Mouse (Mus musculus): Measurements from ENCODE around the gene Csrp2. TPM values are rescaled to one million over a fixed set of nuclear protein-coding genes. Genes with fewer than 3 reads are reported as not detected.

The Csrp2 gene
- polyA plus RNA-seq, 1 experiment from 2014 or later: 92.4 TPM

DNA sequence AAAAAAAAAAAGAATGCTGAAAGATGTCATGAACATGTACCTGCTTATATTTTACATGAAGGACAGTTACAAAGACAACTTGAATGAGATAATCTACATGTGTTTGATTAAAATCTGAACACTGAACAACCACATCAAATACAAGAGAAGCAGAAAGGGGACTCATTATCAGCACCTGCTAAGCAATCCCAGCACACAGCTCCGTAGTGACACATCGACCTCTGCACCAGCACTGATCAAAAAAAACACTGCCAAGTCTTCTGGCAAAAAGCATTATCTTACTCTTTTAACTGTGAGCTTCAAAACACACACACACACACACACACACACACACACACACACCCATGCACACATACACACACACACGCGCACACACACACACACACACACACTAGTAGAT lies 32.2 kb downstream of the Csrp2 start:
- ATAC-seq (ENCODE audit: low FRiP score, low TSS enrichment) (no peak), DNase-seq (no peak)
- no peak overlapping the region for H3K27ac ChIP-seq (replicated peaks; ENCODE audit: low read depth, low read length)
- H3K9me3 ChIP-seq (ENCODE audit: control insufficient read depth, low read length): no peaks in the 10 kb centered on the region
- H3K4me2 ChIP-seq (ENCODE audit: low read length): no peak overlapping the region
- H3K4me3 ChIP-seq (replicated peaks; ENCODE audit: low read depth, low read length): no peak overlapping the region
- WGBS: 84% methylated on average over 4 of the region's 4 CpGs
- no peak overlapping the region for H3K9ac ChIP-seq (replicated peaks; ENCODE audit: low read length)
- H3K36me3 ChIP-seq (ENCODE audit: control insufficient read depth, insufficient read depth, low read length): peaks cover 48% of the 10 kb centered on the region
- no peaks in the 10 kb centered on the region for H3K27me3 ChIP-seq (ENCODE audit: control insufficient read depth, insufficient read depth, low read length)
- no peaks in the 10 kb centered on the region for H3K4me1 ChIP-seq (ENCODE audit: control insufficient read depth, insufficient read depth, low read length)

DNA sequence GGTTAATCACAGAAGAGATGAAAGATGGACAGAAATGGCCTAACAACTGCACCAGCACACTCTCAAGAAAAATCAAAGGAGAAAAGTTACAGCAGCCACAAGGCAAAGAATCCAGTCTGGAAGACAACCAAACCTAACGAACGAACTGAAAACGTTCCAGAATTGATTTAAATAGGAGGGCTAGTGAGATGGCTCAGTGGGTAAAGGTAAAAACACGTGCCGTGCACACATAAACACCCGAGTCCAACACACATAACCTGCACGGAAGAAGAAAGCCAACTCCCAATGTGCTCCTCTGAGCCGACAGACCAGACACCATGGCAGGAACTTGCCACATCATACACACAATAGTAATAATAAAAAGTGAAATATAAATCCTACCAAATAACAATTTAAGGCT lies 32.7 kb downstream of the Csrp2 start:
- Histone ChIP-seq H3K4me2 (ENCODE audit: low read length) (no peak overlapping the region), H3K9me3 (ENCODE audit: control insufficient read depth, low read length) (no peaks in the 10 kb centered on the region), H3K4me3 (replicated peaks; ENCODE audit: low read depth, low read length) (no peak overlapping the region), H3K27me3 (ENCODE audit: control insufficient read depth, insufficient read depth, low read length) (no peaks in the 10 kb centered on the region), H3K36me3 (ENCODE audit: control insufficient read depth, insufficient read depth, low read length) (peaks cover 44% of the 10 kb centered on the region), H3K4me1 (ENCODE audit: control insufficient read depth, insufficient read depth, low read length) (no peaks in the 10 kb centered on the region), H3K27ac (replicated peaks; ENCODE audit: low read depth, low read length) (no peak overlapping the region), H3K9ac (replicated peaks; ENCODE audit: low read length) (no peak overlapping the region)
- ATAC-seq (ENCODE audit: low FRiP score, low TSS enrichment) (no peak), DNase-seq (no peak)
- WGBS: 92% methylated on average over 8 of the region's 8 CpGs

- no peak overlapping the region for H3K27ac ChIP-seq (replicated peaks; ENCODE audit: low read depth, low read length)
- DNase-seq: peak; percentile 51
- H3K4me3 ChIP-seq (replicated peaks; ENCODE audit: low read depth, low read length): no peak overlapping the region
- no peaks in the 10 kb centered on the region for H3K4me1 ChIP-seq (ENCODE audit: control insufficient read depth, insufficient read depth, low read length)
- WGBS: 88% methylated on average over 9 of the region's 9 CpGs
- no peaks in the 10 kb centered on the region for H3K9me3 ChIP-seq (ENCODE audit: control insufficient read depth, low read length)
- H3K4me2 ChIP-seq (ENCODE audit: low read length): no peak overlapping the region
- no peak for ATAC-seq (ENCODE audit: low FRiP score, low TSS enrichment)
- no peaks in the 10 kb centered on the region for H3K27me3 ChIP-seq (ENCODE audit: control insufficient read depth, insufficient read depth, low read length)
- no peak overlapping the region for H3K9ac ChIP-seq (replicated peaks; ENCODE audit: low read length)
- H3K36me3 ChIP-seq (ENCODE audit: control insufficient read depth, insufficient read depth, low read length): peaks cover 37% of the 10 kb centered on the region
These were observed 33.4 kb downstream of the Csrp2 start for GRCm38 (mm10) chr10:110952937-110953451.

GRCm38 (mm10) chr10:110958879-110959278 lies 39.3 kb downstream of the Csrp2 start:
- Histone ChIP-seq H3K4me3 (replicated peaks; ENCODE audit: low read depth, low read length) (no peak overlapping the region), H3K36me3 (ENCODE audit: control insufficient read depth, insufficient read depth, low read length) (peaks cover 38% of the 10 kb centered on the region), H3K9ac (replicated peaks; ENCODE audit: low read length) (no peak overlapping the region), H3K4me2 (ENCODE audit: low read length) (no peak overlapping the region), H3K4me1 (ENCODE audit: control insufficient read depth, insufficient read depth, low read length) (no peaks in the 10 kb centered on the region), H3K27me3 (ENCODE audit: control insufficient read depth, insufficient read depth, low read length) (no peaks in the 10 kb centered on the region), H3K9me3 (ENCODE audit: control insufficient read depth, low read length) (no peaks in the 10 kb centered on the region), H3K27ac (replicated peaks; ENCODE audit: low read depth, low read length) (no peak overlapping the region)
- WGBS: 95% methylated on average over 6 of the region's 6 CpGs
- no peak for DNase-seq
- no peak for ATAC-seq (ENCODE audit: low FRiP score, low TSS enrichment)

- DNase-seq: no peak
- no peaks in the 10 kb centered on the region for H3K9me3 ChIP-seq (ENCODE audit: control insufficient read depth, low read length)
- no peaks in the 10 kb centered on the region for H3K4me1 ChIP-seq (ENCODE audit: control insufficient read depth, insufficient read depth, low read length)
- H3K9ac ChIP-seq (replicated peaks; ENCODE audit: low read length): no peak overlapping the region
- peaks cover 36% of the 10 kb centered on the region for H3K36me3 ChIP-seq (ENCODE audit: control insufficient read depth, insufficient read depth, low read length)
- H3K27ac ChIP-seq (replicated peaks; ENCODE audit: low read depth, low read length): no peak overlapping the region
- no peak overlapping the region for H3K4me3 ChIP-seq (replicated peaks; ENCODE audit: low read depth, low read length)
- H3K4me2 ChIP-seq (ENCODE audit: low read length): no peak overlapping the region
- 96% methylated on average over 8 of the region's 8 CpGs for WGBS
- ATAC-seq (ENCODE audit: low FRiP score, low TSS enrichment): no peak
- no peaks in the 10 kb centered on the region for H3K27me3 ChIP-seq (ENCODE audit: control insufficient read depth, insufficient read depth, low read length)
These were observed 40.2 kb downstream of the Csrp2 start for GRCm38 (mm10) chr10:110959781-110960180.

GRCm38 (mm10) chr10:110960841-110961240 lies 41.3 kb downstream of the Csrp2 start:
- WGBS: 97% methylated on average over 6 of the region's 6 CpGs
- Histone ChIP-seq H3K4me3 (replicated peaks; ENCODE audit: low read depth, low read length) (no peak overlapping the region), H3K36me3 (ENCODE audit: control insufficient read depth, insufficient read depth, low read length) (peaks cover 30% of the 10 kb centered on the region), H3K27me3 (ENCODE audit: control insufficient read depth, insufficient read depth, low read length) (no peaks in the 10 kb centered on the region), H3K9me3 (ENCODE audit: control insufficient read depth, low read length) (no peaks in the 10 kb centered on the region), H3K4me1 (ENCODE audit: control insufficient read depth, insufficient read depth, low read length) (no peaks in the 10 kb centered on the region), H3K9ac (replicated peaks; ENCODE audit: low read length) (no peak overlapping the region), H3K27ac (replicated peaks; ENCODE audit: low read depth, low read length) (no peak overlapping the region), H3K4me2 (ENCODE audit: low read length) (no peak overlapping the region)
- ATAC-seq (ENCODE audit: low FRiP score, low TSS enrichment): no peak
- DNase-seq: no peak

DNA sequence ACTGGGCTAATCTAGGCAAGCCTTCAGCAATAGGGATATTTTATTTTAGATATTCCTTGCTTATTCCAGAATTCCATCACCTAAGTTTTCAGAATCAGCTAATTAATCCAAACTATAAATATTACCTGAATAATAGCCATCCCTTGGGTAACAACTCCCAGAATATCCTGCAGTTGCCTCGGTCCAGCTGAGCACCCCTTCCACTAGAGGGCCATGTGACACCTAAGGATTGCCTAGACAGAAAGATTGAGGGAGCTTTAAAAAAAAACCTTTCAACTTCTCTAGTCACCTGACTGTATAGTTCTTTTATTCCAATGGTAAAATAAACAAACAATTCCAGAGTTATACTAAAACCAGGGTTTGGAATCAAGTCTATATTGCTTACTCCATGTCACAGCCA lies 42.6 kb downstream of the Csrp2 start:
- no peak overlapping the region for H3K4me2 ChIP-seq (ENCODE audit: low read length)
- DNase-seq (no peak), ATAC-seq (ENCODE audit: low FRiP score, low TSS enrichment) (no peak)
- no peaks in the 10 kb centered on the region for H3K4me1 ChIP-seq (ENCODE audit: control insufficient read depth, insufficient read depth, low read length)
- no peak overlapping the region for H3K4me3 ChIP-seq (replicated peaks; ENCODE audit: low read depth, low read length)
- H3K9me3 ChIP-seq (ENCODE audit: control insufficient read depth, low read length): no peaks in the 10 kb centered on the region
- H3K9ac ChIP-seq (replicated peaks; ENCODE audit: low read length): no peak overlapping the region
- H3K36me3 ChIP-seq (ENCODE audit: control insufficient read depth, insufficient read depth, low read length): peaks cover 29% of the 10 kb centered on the region
- H3K27ac ChIP-seq (replicated peaks; ENCODE audit: low read depth, low read length): no peak overlapping the region
- WGBS: 33% methylated on average over 1 of the region's 1 CpGs
- H3K27me3 ChIP-seq (ENCODE audit: control insufficient read depth, insufficient read depth, low read length): no peaks in the 10 kb centered on the region

DNA sequence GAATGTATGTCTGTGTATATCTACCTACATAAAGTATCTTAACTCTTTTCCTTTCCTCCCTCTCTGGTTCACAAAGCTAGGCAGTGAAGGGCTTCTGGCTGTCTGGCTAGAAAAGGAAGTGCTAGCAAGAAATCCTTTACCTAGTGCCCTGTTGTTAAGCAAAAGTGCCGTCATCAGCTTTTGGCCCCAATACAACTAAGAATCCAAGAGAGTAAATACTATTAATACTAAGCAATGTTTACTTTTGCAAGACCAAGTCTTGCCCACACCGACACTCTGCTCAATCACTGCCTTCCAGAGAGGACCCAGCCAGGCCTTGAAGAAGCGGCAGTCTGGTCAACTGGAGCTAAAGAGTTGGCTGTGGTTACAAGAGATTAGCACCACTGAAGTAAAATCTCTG lies 51.5 kb downstream of the Csrp2 start:
- Histone ChIP-seq H3K36me3 (ENCODE audit: control insufficient read depth, insufficient read depth, low read length) (peaks cover 46% of the 10 kb centered on the region), H3K27ac (replicated peaks; ENCODE audit: low read depth, low read length) (no peak overlapping the region), H3K9me3 (ENCODE audit: control insufficient read depth, low read length) (no peaks in the 10 kb centered on the region), H3K4me1 (ENCODE audit: control insufficient read depth, insufficient read depth, low read length) (no peaks in the 10 kb centered on the region), H3K27me3 (ENCODE audit: control insufficient read depth, insufficient read depth, low read length) (no peaks in the 10 kb centered on the region), H3K9ac (replicated peaks; ENCODE audit: low read length) (no peak overlapping the region), H3K4me3 (replicated peaks; ENCODE audit: low read depth, low read length) (no peak overlapping the region), H3K4me2 (ENCODE audit: low read length) (no peak overlapping the region)
- WGBS: 94% methylated on average over 3 of the region's 3 CpGs
- ATAC-seq (ENCODE audit: low FRiP score, low TSS enrichment): no peak
- DNase-seq: no peak

GRCm38 (mm10) chr10:110971483-110971882 lies 51.9 kb downstream of the Csrp2 start:
- Histone ChIP-seq H3K27me3 (ENCODE audit: control insufficient read depth, insufficient read depth, low read length) (no peaks in the 10 kb centered on the region), H3K9ac (replicated peaks; ENCODE audit: low read length) (no peak overlapping the region), H3K4me1 (ENCODE audit: control insufficient read depth, insufficient read depth, low read length) (no peaks in the 10 kb centered on the region), H3K36me3 (ENCODE audit: control insufficient read depth, insufficient read depth, low read length) (peaks cover 46% of the 10 kb centered on the region), H3K4me2 (ENCODE audit: low read length) (no peak overlapping the region), H3K27ac (replicated peaks; ENCODE audit: low read depth, low read length) (no peak overlapping the region), H3K9me3 (ENCODE audit: control insufficient read depth, low read length) (no peaks in the 10 kb centered on the region), H3K4me3 (replicated peaks; ENCODE audit: low read depth, low read length) (no peak overlapping the region)
- DNase-seq: no peak
- ATAC-seq (ENCODE audit: low FRiP score, low TSS enrichment): no peak
- WGBS: 96% methylated on average over 6 of the region's 6 CpGs
